Mouse (Mus musculus) kidney, adult 2 months (tissue): ENCODE measurements around the gene AI464131. TPM values are rescaled to one million over a fixed set of nuclear protein-coding genes. Genes with fewer than 3 reads are reported as not detected.

Experiments used
- DNase-seq: peaks from one replicate; pipeline ENCODE4 v3.0.0; 2021
- H3K27ac ChIP-seq: fragments of 200-500 bp; 2 replicates; pipeline ENCODE4 v1.5.1; 2012; ENCODE audit warnings: low read depth, low read length, control low read depth, inconsistent platforms; ENCODE audit not compliant: insufficient read depth
- H3K27me3 ChIP-seq: fragments of 200-500 bp; replicated peaks from 2 replicates; pipeline ENCODE4 v1.6.1; 2012; ENCODE audit warnings: mild to moderate bottlenecking, moderate library complexity, low read length, inconsistent platforms; ENCODE audit not compliant: control insufficient read depth, insufficient read depth
- H3K36me3 ChIP-seq: fragments of 200-500 bp; 2 replicates; pipeline ENCODE4 v1.6.1; 2012; ENCODE audit warnings: mild to moderate bottlenecking, moderate library complexity, low read length, inconsistent platforms; ENCODE audit not compliant: control insufficient read depth, insufficient read depth
- H3K4me1 ChIP-seq: fragments of 200-500 bp; 2 replicates; pipeline ENCODE4 v1.6.1; 2011; ENCODE audit warnings: low read length; ENCODE audit not compliant: control insufficient read depth, insufficient read depth
- H3K4me3 ChIP-seq: fragments of 200-500 bp; 2 replicates; pipeline ENCODE4 v1.5.1; 2011; ENCODE audit warnings: mild to moderate bottlenecking, low read depth, low read length, control low read depth; ENCODE audit not compliant: insufficient read depth
- CTCF ChIP-seq: fragments of 200-500 bp; conservative IDR thresholded peaks from 2 replicates; pipeline ENCODE4 v1.5.1; 2011; ENCODE audit warnings: low read depth, mild to moderate bottlenecking, control low read depth, low read length, moderate library complexity, mixed read lengths; ENCODE audit not compliant: insufficient read depth, insufficient read length
- POLR2A ChIP-seq: fragments of 200-500 bp; IDR thresholded peaks from one replicate; pipeline ENCODE4 v1.6.1; 2011; ENCODE audit warnings: low read depth, low read length, control low read depth
- WGBS: fragments of 180-500 bp; shearing (Covaris S2); methylation state at CpG from one replicate; pipeline ENCODE4 v1.1.7; 2018; 5-methylcytosine and 5-hydroxymethylcytosine counted together
- polyA plus RNA-seq: library from polyadenylated mRNA; depleted of rRNA; stranded (reverse); fragments of >200 nt; gene quantifications from 2 replicates; pipeline ENCODE4 v1.2.3, GENCODE M21; 2012

AI464131 gene
- polyA plus RNA-seq, 1 experiment, result 23.1 TPM

DNA sequence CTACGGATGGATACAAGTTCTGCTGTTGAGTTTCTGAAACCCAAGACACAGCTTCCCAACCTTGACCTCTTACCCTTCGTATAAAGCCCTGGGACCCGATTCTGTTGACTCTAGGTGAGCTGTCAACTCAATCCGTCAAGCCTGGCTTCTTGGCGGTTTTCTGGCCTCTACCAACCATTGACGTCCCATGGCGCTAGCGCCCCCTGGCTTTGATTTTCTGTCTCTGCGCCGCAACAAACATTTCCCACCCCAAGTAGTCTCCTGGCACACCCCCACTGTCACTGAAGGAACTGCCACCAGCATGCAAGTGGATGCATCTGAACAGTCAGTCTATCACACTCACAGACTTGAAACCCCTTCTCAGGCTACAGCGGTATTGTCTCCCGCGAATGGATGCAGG is 3.3 kb upstream of the AI464131 start:
- TF ChIP-seq POLR2A (no peak), CTCF (peak; percentile 54)
- no peaks in the 10 kb centered on the region for H3K36me3 ChIP-seq
- no peaks in the 10 kb centered on the region for H3K27me3 ChIP-seq
- no peak overlapping the region for H3K27ac ChIP-seq
- WGBS, result 14% methylated on average over 13 of the region's 13 CpGs
- peak; percentile 78 for DNase-seq
- H3K4me1 ChIP-seq, result peaks cover 8% of the 10 kb centered on the region; the same call in 1 of the 2 replicates
- H3K4me3 ChIP-seq, result no peak overlapping the region

DNA sequence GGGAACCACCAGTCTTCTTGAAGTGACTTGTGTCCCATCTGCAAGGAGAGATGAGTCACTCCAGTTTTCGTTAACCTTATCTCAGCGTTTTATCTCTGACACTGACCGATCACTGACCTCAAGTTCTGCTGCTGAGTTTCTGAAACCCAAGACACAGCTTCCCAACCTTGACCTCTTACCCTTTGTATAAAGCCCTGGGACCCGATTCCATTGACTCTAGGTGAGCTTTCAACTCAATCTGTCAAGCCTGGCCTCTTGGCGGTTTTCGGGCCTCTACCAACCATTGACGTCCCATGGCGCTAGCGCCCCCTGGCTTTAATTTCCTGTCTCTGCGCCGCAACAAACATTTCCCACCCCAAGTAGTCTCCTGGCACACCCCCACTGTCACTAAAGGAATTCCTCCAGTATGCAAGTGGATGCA is 2.3 kb upstream of the AI464131 start:
- no peak for TF ChIP-seq POLR2A
- TF ChIP-seq CTCF, result peak; percentile 38; the same call in 1 of the 2 replicates
- Histone ChIP-seq H3K4me3 (no peak overlapping the region), H3K27me3 (no peaks in the 10 kb centered on the region), H3K27ac (no peak overlapping the region), H3K4me1 (peaks cover 11% of the 10 kb centered on the region; the same call in 1 of the 2 replicates), H3K36me3 (no peaks in the 10 kb centered on the region)
- WGBS, result 60% methylated on average over 11 of the region's 11 CpGs
- peak; percentile 49 for DNase-seq

DNA sequence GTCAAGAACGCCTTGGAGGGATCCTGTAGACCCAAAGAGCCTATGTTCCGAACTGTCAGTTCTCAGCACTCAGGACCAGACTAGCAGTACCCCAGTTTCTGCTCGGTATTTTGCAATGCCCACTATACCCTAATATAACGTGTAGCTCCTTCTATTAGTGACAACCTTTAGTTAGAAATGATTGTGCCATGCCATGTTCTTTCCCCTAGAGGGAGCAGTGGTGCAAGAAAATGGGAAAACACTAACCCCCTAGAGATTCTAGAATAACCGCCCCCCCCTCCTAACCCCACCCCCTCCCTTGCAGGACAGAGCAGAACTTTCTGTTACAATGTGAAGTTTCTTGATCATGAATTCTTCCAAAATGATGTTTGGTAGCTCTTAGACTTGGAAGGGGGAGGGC is 1.4 kb upstream of the AI464131 start:
- no peak for TF ChIP-seq POLR2A
- no peak for TF ChIP-seq CTCF
- H3K36me3 ChIP-seq, result no peaks in the 10 kb centered on the region

DNA sequence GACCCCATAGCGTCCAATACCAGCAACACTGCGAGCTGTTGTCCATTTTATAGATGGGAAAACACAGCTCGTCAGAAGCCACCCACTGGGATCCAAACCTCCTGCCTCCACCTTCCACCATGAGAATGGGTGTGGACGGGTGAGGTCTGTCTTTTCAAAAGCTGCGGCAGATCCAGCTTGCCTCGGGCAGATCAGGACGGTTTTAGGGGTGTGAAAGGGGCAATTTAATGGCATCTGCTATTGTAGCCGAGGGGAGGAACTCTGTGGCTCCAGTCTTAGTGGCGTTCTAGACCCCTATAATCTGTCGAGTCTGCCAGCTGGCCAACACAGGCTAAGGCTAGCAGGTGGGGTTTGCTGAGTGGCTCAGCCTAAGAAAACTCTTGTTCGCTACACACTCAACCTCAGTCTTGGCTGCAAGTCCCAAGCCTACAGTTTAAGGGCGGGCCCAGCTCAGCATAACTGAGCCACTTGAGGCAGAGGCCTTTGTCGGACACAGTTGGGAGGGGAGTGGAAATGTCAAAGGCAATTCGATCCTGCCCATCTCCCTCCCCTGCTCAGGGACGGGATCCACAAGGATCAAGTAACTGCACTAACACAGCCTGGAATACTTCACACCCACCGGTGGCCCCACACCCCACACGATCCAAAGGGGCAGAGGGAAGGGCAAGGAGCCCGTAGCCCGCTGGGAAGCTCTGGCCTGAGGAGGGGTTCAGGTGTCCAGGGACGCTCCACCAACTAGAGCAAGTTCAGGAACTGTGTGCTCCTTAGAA is 520 bp downstream of the AI464131 start:
- H3K4me1 ChIP-seq, result peaks cover 24% of the 10 kb centered on the region; the same call in 1 of the 2 replicates
- H3K27me3 ChIP-seq, result no peaks in the 10 kb centered on the region
- peak overlapping the region; percentile 10; the same call in 1 of the 2 replicates for H3K27ac ChIP-seq
- peak; percentile 40 for DNase-seq
- H3K36me3 ChIP-seq, result no peaks in the 10 kb centered on the region
- 23% methylated on average over 20 of the region's 20 CpGs for WGBS
- TF ChIP-seq CTCF (no peak), POLR2A (no peak)
- peak overlapping the region; percentile 63 for H3K4me3 ChIP-seq

More for the DNA sequence above, 1.4 kb upstream of the AI464131 start:
- no peak overlapping the region for H3K27ac ChIP-seq
- no peaks in the 10 kb centered on the region for H3K27me3 ChIP-seq
- WGBS, result 70% methylated on average over 5 of the region's 5 CpGs
- peaks cover 17% of the 10 kb centered on the region; the same call in 1 of the 2 replicates for H3K4me1 ChIP-seq
- no peak overlapping the region for H3K4me3 ChIP-seq
- no peak for DNase-seq

DNA sequence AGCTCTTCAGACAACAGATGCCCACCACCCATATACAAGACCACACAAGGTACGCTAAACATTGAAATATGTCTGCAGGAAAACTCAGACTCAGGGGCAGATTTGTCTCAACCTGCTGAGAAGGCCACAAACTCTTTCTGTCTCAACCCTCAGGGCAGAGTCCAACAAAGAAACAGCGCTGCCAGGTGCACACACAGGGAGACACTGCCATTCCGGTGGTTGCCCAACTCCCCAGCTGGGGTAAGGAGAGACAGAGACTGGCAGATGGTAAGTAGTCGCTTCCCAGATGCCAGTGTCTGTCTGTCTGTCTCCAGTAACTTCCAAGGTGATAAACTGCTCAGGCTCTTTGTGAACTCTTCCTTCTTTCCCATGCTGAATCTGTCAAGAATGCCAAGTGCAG is 2.1 kb downstream of the AI464131 start:
- no peaks in the 10 kb centered on the region for H3K36me3 ChIP-seq
- no peak for TF ChIP-seq POLR2A
- no peak for TF ChIP-seq CTCF
- peaks cover 25% of the 10 kb centered on the region; the same call in 1 of the 2 replicates for H3K4me1 ChIP-seq
- peak overlapping the region; percentile 74 for H3K27ac ChIP-seq
- 51% methylated on average over 4 of the region's 4 CpGs for WGBS
- no peak overlapping the region for H3K4me3 ChIP-seq
- DNase-seq, result peak; percentile 89
- H3K27me3 ChIP-seq, result no peaks in the 10 kb centered on the region

DNA sequence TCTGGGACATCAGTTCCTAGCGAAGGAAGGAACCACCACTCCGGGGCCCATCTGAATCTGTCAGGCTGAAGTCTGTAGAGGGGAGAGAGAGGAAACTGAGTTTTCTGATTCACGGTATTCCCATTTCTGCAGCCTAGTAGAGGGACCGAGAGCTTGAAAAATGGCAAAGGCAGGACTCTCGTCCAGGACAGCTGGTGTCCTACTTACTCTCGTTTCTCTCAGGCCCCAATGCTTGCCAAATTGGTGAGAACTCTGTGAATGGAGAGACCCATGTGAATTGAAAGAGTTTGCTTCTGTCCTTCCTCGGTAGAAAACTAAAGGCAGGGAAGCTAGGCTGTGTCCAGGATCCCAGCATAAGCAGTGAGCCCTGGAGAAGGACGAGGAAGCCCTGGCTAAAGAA is 3.3 kb downstream of the AI464131 start:
- TF ChIP-seq POLR2A (no peak), CTCF (no peak)
- DNase-seq, result no peak
- H3K4me1 ChIP-seq, result peaks cover 30% of the 10 kb centered on the region; the same call in 1 of the 2 replicates
- H3K27ac ChIP-seq, result peak overlapping the region; percentile 32; the same call in 1 of the 2 replicates
- WGBS, result 78% methylated on average over 8 of the region's 8 CpGs
- no peaks in the 10 kb centered on the region for H3K36me3 ChIP-seq
- H3K27me3 ChIP-seq, result no peaks in the 10 kb centered on the region
- no peak overlapping the region for H3K4me3 ChIP-seq

DNA sequence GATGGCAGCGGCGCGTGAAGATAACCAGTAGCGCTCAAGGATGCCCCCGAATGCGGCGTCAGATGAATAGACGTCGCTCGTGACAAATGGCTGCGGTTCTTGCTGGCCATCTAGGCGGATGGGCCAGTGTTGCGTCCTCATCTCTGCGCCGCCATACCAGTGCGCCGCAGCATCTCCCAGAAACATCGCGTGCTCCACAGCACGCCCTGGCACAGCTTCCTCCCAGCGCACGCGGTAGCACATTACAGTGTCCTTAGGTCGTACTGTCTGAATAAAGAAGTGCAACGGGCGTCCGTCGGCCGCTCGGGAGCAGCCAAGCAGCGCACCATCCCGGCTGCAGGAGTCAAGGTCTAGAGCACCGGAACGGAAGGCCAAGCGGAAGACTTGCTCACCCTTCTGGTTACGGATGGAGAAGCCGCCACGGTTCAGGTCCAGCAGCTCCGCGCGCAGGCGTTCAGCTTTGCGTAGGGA is 3.9 kb downstream of the AI464131 start:
- H3K4me3 ChIP-seq, result no peak overlapping the region
- WGBS, result 26% methylated on average over 43 of the region's 43 CpGs
- no peaks in the 10 kb centered on the region for H3K27me3 ChIP-seq
- TF ChIP-seq POLR2A, result no peak
- no peaks in the 10 kb centered on the region for H3K36me3 ChIP-seq
- DNase-seq, result peak; percentile 92
- H3K4me1 ChIP-seq, result peaks cover 33% of the 10 kb centered on the region; the same call in 1 of the 2 replicates
- H3K27ac ChIP-seq, result no peak overlapping the region
